Mouse (Mus musculus): ENCODE results near the gene Gm136.

DNA sequence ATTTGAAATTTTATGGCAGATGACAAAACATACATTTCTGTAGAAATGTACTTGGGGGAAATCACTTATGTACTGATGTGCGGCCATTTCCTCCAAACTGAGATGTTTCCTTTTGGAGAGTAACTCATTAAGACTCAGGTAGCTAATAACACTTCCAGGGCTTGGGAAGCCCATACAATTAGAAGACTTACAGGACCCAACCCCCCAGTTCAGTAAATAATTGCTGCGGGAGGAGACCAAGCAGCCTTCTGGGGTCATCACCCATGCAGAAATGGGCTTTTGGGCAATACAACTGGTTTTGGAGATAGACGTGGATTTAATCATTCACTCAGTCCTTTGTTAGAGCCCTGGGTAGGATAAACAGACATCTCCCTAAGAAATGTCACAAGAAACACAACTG lies 48.8 kb downstream of the Gm136 start:
- TF ChIP-seq CTCF (IDR thresholded peaks at IDR 0.05; ENCODE audit: extremely low read depth, insufficient read depth, insufficient read length, insufficient replicate concordance) (no peak), POLR2A (IDR thresholded peaks at IDR 0.05; ENCODE audit: low read depth, low read length) (no peak)

Measured in spleen, adult 2 months (tissue).